Mouse (Mus musculus) heart, embryonic 11.5 days (tissue): ENCODE measurements around the gene Col4a2. TPM values are rescaled to one million over a fixed set of nuclear protein-coding genes. Genes with fewer than 3 reads are reported as not detected.

Source experiments
- ATAC-seq: fragments of 200-750 bp; cut with Nextera tagmentation; replicated peaks from 2 replicates; pipeline ENCODE4 v1.8.0; 2017; ENCODE audit warnings: moderate library complexity; ENCODE audit not compliant: insufficient number of reproducible peaks, low FRiP score, low TSS enrichment
- H3K27ac ChIP-seq: fragments of 300-500 bp; sonication (generic); 2 replicates; pipeline ENCODE4 v1.5.1; 2014; ENCODE audit warnings: mild to moderate bottlenecking, low read depth, low read length
- H3K27me3 ChIP-seq: fragments of 300-500 bp; sonication (generic); 2 replicates; pipeline ENCODE4 v1.6.1; 2014; ENCODE audit warnings: mild to moderate bottlenecking, low read length, mixed read lengths; ENCODE audit not compliant: control insufficient read depth, insufficient read depth
- H3K36me3 ChIP-seq: fragments of 300-500 bp; sonication (generic); 2 replicates; pipeline ENCODE4 v1.6.1; 2014; ENCODE audit warnings: mild to moderate bottlenecking, low read length, moderate library complexity, mixed read lengths; ENCODE audit not compliant: control insufficient read depth, insufficient read depth
- H3K4me1 ChIP-seq: fragments of 300-500 bp; sonication (generic); 2 replicates; pipeline ENCODE4 v1.6.1; 2014; ENCODE audit warnings: low read length; ENCODE audit not compliant: control insufficient read depth, insufficient read depth
- H3K4me2 ChIP-seq: fragments of 300-500 bp; sonication (generic); 2 replicates; pipeline ENCODE4 v1.6.1; 2014; ENCODE audit warnings: mild to moderate bottlenecking, moderate library complexity
- H3K4me3 ChIP-seq: fragments of 300-500 bp; sonication (generic); 2 replicates; pipeline ENCODE4 v1.5.1; 2014; ENCODE audit warnings: low read depth, low read length
- H3K9ac ChIP-seq: fragments of 300-500 bp; sonication (generic); 2 replicates; pipeline ENCODE4 v1.6.1; 2014; ENCODE audit warnings: mild to moderate bottlenecking, low read depth, low read length, moderate library complexity
- H3K9me3 ChIP-seq: fragments of 300-500 bp; sonication (generic); replicated peaks from 2 replicates; pipeline ENCODE4 v1.6.1; 2016; ENCODE audit warnings: low read length; ENCODE audit not compliant: control insufficient read depth
- WGBS: fragments of 180-500 bp; shearing (Covaris S2); extraction: QIAGEN DNeasy Blood & Tissue Kit; methylation state at CpG from one replicate; pipeline ENCODE4 v1.1.7; 2014; ENCODE audit not compliant: insufficient replicate concordance; 5-methylcytosine and 5-hydroxymethylcytosine counted together
- polyA plus RNA-seq: library from polyadenylated mRNA; unstranded; fragments of >200 nt; fragmentation: Nextera tagmentation; extraction: Ambion mirVana; gene quantifications from 2 replicates; pipeline ENCODE4 v1.2.1, GENCODE M21; 2014

The Col4a2 gene
- polyA plus RNA-seq, 1 experiment from 2014 or later = 40.6 TPM

GRCm38 (mm10) chr8:11361546-11362277 is 49.1 kb downstream of the Col4a2 start:
- Histone ChIP-seq H3K4me2 (0 out of 2 replicates have a peak overlapping the region, but pooled peaks have one; percentile 20), H3K27me3 (no peaks in the 10 kb centered on the region), H3K9me3 (no peaks in the 10 kb centered on the region), H3K27ac (peak overlapping the region; percentile 82), H3K36me3 (no peaks in the 10 kb centered on the region), H3K9ac (no peak overlapping the region; the same call in 1 of the 2 replicates), H3K4me1 (peaks cover 66% of the 10 kb centered on the region), H3K4me3 (no peak overlapping the region)
- ATAC-seq = no peak
- 57% methylated on average over 9 of the region's 9 CpGs for WGBS

GRCm38 (mm10) chr8:11362278-11363214 is 49.9 kb downstream of the Col4a2 start:
- Histone ChIP-seq H3K4me3 (no peak overlapping the region), H3K27me3 (no peaks in the 10 kb centered on the region), H3K4me2 (peak overlapping the region; percentile 20), H3K36me3 (no peaks in the 10 kb centered on the region), H3K9ac (peak overlapping the region; percentile 47; the same call in 1 of the 2 replicates), H3K4me1 (peaks cover 64% of the 10 kb centered on the region), H3K9me3 (no peaks in the 10 kb centered on the region), H3K27ac (peak overlapping the region; percentile 82)
- WGBS = 20% methylated on average over 17 of the region's 17 CpGs
- 0 out of 2 replicates have a peak, but pooled peaks have one; percentile 45 for ATAC-seq

GRCm38 (mm10) chr8:11363340-11364126 is 50.9 kb downstream of the Col4a2 start:
- Histone ChIP-seq H3K27me3 (no peaks in the 10 kb centered on the region), H3K4me2 (no peak overlapping the region), H3K9me3 (no peaks in the 10 kb centered on the region), H3K4me1 (peaks cover 55% of the 10 kb centered on the region), H3K9ac (no peak overlapping the region), H3K36me3 (no peaks in the 10 kb centered on the region), H3K27ac (peak overlapping the region; percentile 82), H3K4me3 (no peak overlapping the region)
- 33% methylated on average over 13 of the region's 13 CpGs for WGBS
- no peak for ATAC-seq

GRCm38 (mm10) chr8:11366251-11366650 is 53.6 kb downstream of the Col4a2 start:
- Histone ChIP-seq H3K4me3 (no peak overlapping the region), H3K27ac (no peak overlapping the region), H3K9ac (no peak overlapping the region), H3K4me1 (peaks cover 50% of the 10 kb centered on the region), H3K27me3 (no peaks in the 10 kb centered on the region), H3K9me3 (no peaks in the 10 kb centered on the region), H3K36me3 (no peaks in the 10 kb centered on the region), H3K4me2 (no peak overlapping the region)
- WGBS = 74% methylated on average over 5 of the region's 5 CpGs
- ATAC-seq = no peak

- Histone ChIP-seq H3K36me3 (no peaks in the 10 kb centered on the region), H3K4me3 (no peak overlapping the region), H3K4me2 (no peak overlapping the region), H3K4me1 (peaks cover 54% of the 10 kb centered on the region), H3K27me3 (no peaks in the 10 kb centered on the region), H3K9ac (no peak overlapping the region), H3K9me3 (no peaks in the 10 kb centered on the region), H3K27ac (no peak overlapping the region)
- 67% methylated on average over 4 of the region's 4 CpGs for WGBS
- no peak for ATAC-seq
These were observed 54.1 kb downstream of the Col4a2 start for GRCm38 (mm10) chr8:11366741-11367140.

- H3K4me1 ChIP-seq = peaks cover 45% of the 10 kb centered on the region
- no peak for ATAC-seq
- 82% methylated on average over 5 of the region's 5 CpGs for WGBS
These were observed 55.1 kb downstream of the Col4a2 start for GRCm38 (mm10) chr8:11367670-11368069.

GRCm38 (mm10) chr8:11369526-11370203 is 57.1 kb downstream of the Col4a2 start:
- H3K4me2 ChIP-seq = no peak overlapping the region
- H3K27ac ChIP-seq = no peak overlapping the region
- H3K4me3 ChIP-seq = no peak overlapping the region
- H3K36me3 ChIP-seq = no peaks in the 10 kb centered on the region
- ATAC-seq = 0 out of 2 replicates have a peak, but pooled peaks have one; percentile 7
- peaks cover 39% of the 10 kb centered on the region for H3K4me1 ChIP-seq
- WGBS = 70% methylated on average over 19 of the region's 19 CpGs
- H3K9ac ChIP-seq = no peak overlapping the region
- H3K27me3 ChIP-seq = no peaks in the 10 kb centered on the region
- H3K9me3 ChIP-seq = no peaks in the 10 kb centered on the region

More at GRCm38 (mm10) chr8:11367670-11368069, 55.1 kb downstream of the Col4a2 start:
- Histone ChIP-seq H3K27ac (no peak overlapping the region), H3K36me3 (no peaks in the 10 kb centered on the region), H3K4me2 (no peak overlapping the region), H3K4me3 (no peak overlapping the region), H3K9me3 (no peaks in the 10 kb centered on the region), H3K9ac (no peak overlapping the region), H3K27me3 (no peaks in the 10 kb centered on the region)
